Mouse (Mus musculus) right cerebral cortex, postnatal 4 days (tissue): Measurements from ENCODE around the gene 1700125H20Rik.

Source experiments
- DNase-seq: peaks from one replicate; pipeline ENCODE4 v3.0.0-alpha.2; 2022

1700125H20Rik gene

DNA sequence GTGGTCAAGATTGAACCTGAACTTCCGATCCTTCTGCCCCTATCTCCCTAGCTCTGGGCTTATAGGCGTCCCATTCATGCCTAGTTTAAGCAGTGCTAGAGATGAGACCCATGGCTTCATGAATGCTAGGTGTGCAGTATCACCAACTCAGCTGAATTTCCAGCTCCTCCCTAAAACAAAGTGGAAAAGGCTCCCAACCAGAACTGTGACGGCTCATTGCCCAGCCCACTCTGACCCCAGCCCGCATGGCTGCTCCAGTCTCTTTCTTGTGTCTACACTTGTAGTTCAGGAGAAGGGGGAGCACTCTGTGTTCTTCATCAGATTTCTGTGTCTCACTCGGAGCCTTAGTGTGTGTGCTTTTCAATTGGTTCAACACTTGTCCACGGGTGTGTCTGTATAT, 14.6 kb downstream of the 1700125H20Rik start:
- DNase-seq: no peak

DNA sequence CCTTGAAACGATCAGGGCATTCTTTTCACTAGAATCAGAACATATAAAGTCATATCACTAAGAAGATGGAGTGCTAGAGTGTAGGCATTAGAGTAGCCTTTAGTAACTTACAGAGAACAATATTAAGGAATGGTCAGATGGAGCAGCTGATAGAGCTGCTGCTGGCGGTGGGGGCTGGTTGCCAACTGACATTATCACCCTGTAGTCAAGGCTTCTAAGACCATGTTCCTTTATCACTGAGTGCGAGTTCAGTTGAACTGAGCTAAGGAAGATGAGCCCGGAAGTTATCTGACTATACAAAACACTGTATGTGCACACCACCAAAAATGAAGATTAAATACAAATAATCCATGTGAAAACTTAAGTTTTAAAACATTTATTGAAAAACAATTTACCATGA, 18.9 kb downstream of the 1700125H20Rik start:
- DNase-seq: no peak

- DNase-seq: no peak
Measured at GRCm38 (mm10) chr11:85190741-85191140, 20.5 kb downstream of the 1700125H20Rik start.

DNA sequence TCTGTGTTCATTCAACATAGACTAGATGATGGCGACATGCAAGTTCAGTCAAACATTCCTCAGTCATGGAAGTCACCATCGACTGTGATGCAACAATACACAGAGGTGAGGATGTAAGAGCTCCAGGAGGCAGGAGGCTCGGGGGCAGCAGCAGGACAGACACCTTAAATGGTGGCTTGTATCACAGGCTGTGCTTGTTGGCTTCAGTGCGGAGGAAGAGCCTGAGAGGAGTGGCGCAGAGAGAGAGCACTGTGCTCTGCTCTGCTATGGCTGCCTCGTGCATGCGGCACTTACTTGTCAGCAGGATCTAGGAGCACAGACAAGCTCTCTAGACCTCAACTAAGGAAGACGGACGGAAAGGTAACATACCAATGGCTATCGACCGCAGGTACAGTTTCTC, 24.0 kb downstream of the 1700125H20Rik start:
- no peak for DNase-seq

- no peak for DNase-seq
Measured at GRCm38 (mm10) chr11:85196046-85196445, 25.8 kb downstream of the 1700125H20Rik start.

DNA sequence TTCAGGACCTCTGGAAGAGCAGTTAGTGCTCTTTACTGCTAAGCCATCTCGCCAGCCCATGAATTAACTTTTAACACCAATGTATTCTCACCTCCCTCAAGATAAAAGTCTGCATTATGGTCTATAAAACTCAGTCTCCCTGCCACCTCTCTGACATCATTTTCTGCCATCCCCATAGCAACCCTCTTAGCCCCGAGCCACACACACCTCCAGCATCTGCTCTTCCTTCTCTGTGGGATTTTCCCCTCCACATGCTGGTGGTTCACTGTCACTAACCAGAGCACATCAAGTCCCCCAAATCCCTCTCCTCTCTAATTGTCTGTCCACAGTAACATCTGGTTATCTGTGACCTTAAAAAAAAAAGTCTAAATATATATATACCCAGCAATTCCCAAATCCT, 28.7 kb downstream of the 1700125H20Rik start:
- no peak for DNase-seq

- DNase-seq: no peak
Measured at GRCm38 (mm10) chr11:85206231-85206630, 36.0 kb downstream of the 1700125H20Rik start.

- DNase-seq: no peak
Measured at GRCm38 (mm10) chr11:85211151-85211550, 40.9 kb downstream of the 1700125H20Rik start.

DNA sequence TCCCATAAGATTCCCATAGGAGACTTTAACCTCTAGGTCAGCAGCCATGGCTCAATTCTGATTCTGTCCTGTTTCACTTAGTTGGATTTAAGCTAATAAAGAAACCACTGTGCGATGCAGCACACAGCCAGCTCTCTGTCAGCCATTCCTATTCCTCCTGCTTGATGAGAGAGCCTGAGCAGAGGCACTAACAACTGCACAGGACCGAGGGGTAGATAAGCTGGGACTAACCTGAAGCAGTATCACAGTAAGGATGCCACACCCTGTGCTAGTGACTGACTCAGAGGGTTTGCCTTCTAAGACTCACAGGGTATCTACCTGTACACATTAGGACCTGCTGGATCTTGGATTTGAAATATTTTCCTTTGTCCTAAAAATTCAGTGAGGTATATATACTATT, 43.0 kb downstream of the 1700125H20Rik start:
- DNase-seq: no peak

- no peak for DNase-seq
Measured at GRCm38 (mm10) chr11:85214679-85215078, 44.5 kb downstream of the 1700125H20Rik start.

GRCm38 (mm10) chr11:85219014-85219413, 48.8 kb downstream of the 1700125H20Rik start:
- no peak for DNase-seq

GRCm38 (mm10) chr11:85222561-85222960, 52.4 kb downstream of the 1700125H20Rik start:
- DNase-seq: no peak

DNA sequence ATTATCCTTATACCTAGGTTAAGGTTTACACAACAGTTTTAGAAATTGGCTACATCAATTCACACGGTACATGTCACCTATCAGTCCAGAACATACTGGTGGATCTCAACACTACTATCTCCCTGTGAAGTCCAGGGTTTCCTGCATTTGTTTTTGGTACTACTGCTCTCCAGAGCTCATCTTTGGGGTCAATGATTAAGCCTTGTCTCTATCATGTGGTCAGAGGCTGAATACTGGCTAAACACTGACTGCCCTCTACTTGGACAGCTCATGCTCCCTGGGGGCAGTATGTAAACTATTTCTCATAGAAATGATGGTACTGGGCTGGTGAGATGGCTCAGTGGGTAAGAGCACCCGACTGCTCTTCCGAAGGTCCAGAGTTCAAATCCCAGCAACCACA, 53.0 kb downstream of the 1700125H20Rik start:
- DNase-seq: no peak
